Mouse (Mus musculus): ENCODE measurements around the gene Wdr73. TPM values are rescaled to one million over a fixed set of nuclear protein-coding genes. Genes with fewer than 3 reads are reported as not detected.

Gene Wdr73
- polyA plus RNA-seq, 1 experiment from 2014 or later = 44.0 TPM

DNA sequence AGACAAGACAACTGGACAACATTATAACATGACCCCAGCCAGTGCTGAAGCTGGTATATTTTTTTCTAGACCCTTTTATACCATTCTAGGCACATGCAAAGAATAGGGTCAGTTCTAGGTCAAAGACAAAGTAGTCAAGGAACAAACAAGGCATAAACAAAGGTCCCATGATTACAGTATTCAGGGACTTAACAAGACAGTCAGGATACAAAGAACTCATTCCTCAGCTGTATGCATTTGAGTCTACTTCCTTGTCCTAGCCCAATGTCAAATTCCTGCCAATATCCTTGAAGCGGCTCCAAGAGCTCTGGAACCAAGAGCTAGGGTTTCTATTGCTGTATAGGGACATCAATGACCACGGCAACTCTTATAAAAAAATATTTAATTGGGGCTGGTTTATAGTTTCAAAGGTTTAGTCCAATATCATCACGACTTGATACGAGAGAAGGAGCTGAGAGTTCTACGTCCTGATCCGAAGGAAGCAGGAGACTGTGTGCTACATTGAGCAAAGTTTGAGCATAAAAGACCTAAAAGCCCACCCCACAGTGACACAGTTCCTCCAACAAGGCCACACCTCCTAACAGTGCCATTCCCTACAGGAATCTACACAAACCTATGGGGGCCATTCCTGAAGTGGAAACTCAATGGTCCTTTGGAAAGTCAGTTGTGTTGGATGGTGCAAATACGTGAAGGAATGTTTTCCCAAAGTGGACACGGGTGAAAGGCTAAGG, 57.0 kb downstream of the Wdr73 start:
- 83% methylated on average over 8 of the region's 8 CpGs for WGBS
- no peaks in the 10 kb centered on the region for H3K27me3 ChIP-seq (replicated peaks; ENCODE audit: control insufficient read depth, insufficient read depth, low read length)
- DNase-seq (ENCODE audit: low spot score) = no peak
- ATAC-seq (replicated peaks; ENCODE audit: low FRiP score) = no peak
- no peak overlapping the region for H3K4me2 ChIP-seq
- H3K9me3 ChIP-seq (ENCODE audit: control insufficient read depth, low read length) = no peaks in the 10 kb centered on the region
- H3K4me1 ChIP-seq (replicated peaks; ENCODE audit: control insufficient read depth, insufficient read depth, low read length) = no peaks in the 10 kb centered on the region
- no peak overlapping the region for H3K27ac ChIP-seq (ENCODE audit: low read depth, low read length)
- H3K9ac ChIP-seq (ENCODE audit: low read depth, low read length) = no peak overlapping the region
- H3K36me3 ChIP-seq (ENCODE audit: control insufficient read depth, insufficient read depth, low read length) = no peaks in the 10 kb centered on the region
- no peak overlapping the region for H3K4me3 ChIP-seq (ENCODE audit: low read depth, low read length)

- H3K4me3 ChIP-seq (ENCODE audit: low read depth, low read length) = no peak overlapping the region
- no peaks in the 10 kb centered on the region for H3K4me1 ChIP-seq (replicated peaks; ENCODE audit: control insufficient read depth, insufficient read depth, low read length)
- H3K27ac ChIP-seq (ENCODE audit: low read depth, low read length) = no peak overlapping the region
- DNase-seq (ENCODE audit: low spot score) (no peak), ATAC-seq (replicated peaks; ENCODE audit: low FRiP score) (no peak)
- no peaks in the 10 kb centered on the region for H3K36me3 ChIP-seq (ENCODE audit: control insufficient read depth, insufficient read depth, low read length)
- no peaks in the 10 kb centered on the region for H3K9me3 ChIP-seq (ENCODE audit: control insufficient read depth, low read length)
- H3K4me2 ChIP-seq = no peak overlapping the region
- 87% methylated on average over 1 of the region's 1 CpGs for WGBS
- H3K27me3 ChIP-seq (replicated peaks; ENCODE audit: control insufficient read depth, insufficient read depth, low read length) = no peaks in the 10 kb centered on the region
- H3K9ac ChIP-seq (ENCODE audit: low read depth, low read length) = no peak overlapping the region
Measured at GRCm38 (mm10) chr7:80843176-80843575, 57.9 kb downstream of the Wdr73 start.

GRCm38 (mm10) chr7:80842132-80842531, 58.9 kb downstream of the Wdr73 start:
- no peaks in the 10 kb centered on the region for H3K36me3 ChIP-seq (ENCODE audit: control insufficient read depth, insufficient read depth, low read length)
- no peaks in the 10 kb centered on the region for H3K4me1 ChIP-seq (replicated peaks; ENCODE audit: control insufficient read depth, insufficient read depth, low read length)
- H3K27ac ChIP-seq (ENCODE audit: low read depth, low read length) = no peak overlapping the region
- no peak overlapping the region for H3K4me2 ChIP-seq
- 65% methylated on average over 5 of the region's 5 CpGs for whole genome bisulfite sequencing
- no peak overlapping the region for H3K9ac ChIP-seq (ENCODE audit: low read depth, low read length)
- no peaks in the 10 kb centered on the region for H3K9me3 ChIP-seq (ENCODE audit: control insufficient read depth, low read length)
- no peak overlapping the region for H3K4me3 ChIP-seq (ENCODE audit: low read depth, low read length)
- ATAC-seq (replicated peaks; ENCODE audit: low FRiP score) (no peak), DNase-seq (ENCODE audit: low spot score) (no peak)
- H3K27me3 ChIP-seq (replicated peaks; ENCODE audit: control insufficient read depth, insufficient read depth, low read length) = no peaks in the 10 kb centered on the region

DNA sequence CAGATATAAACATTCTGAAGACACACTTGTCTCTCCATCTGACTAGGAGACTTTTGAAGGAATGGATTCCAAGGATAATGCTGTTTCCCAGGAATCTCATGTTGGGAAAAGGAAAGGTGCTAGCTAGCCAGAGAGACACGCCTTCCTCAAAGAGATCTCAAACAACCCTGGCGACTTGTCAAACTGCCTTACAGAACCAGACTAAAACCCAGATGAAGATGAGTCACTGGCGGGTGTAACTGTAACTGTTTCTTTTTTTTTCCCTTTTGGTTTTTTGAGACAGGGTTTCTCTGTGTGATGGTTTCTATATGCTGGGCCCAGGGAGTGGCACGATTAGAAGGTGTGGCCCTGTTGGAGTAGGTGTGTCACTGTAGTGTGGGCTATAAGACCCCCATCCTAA, 60.1 kb downstream of the Wdr73 start:
- Histone ChIP-seq H3K9ac (ENCODE audit: low read depth, low read length) (no peak overlapping the region), H3K27me3 (replicated peaks; ENCODE audit: control insufficient read depth, insufficient read depth, low read length) (no peaks in the 10 kb centered on the region), H3K27ac (ENCODE audit: low read depth, low read length) (no peak overlapping the region), H3K36me3 (ENCODE audit: control insufficient read depth, insufficient read depth, low read length) (no peaks in the 10 kb centered on the region), H3K4me1 (replicated peaks; ENCODE audit: control insufficient read depth, insufficient read depth, low read length) (no peaks in the 10 kb centered on the region), H3K9me3 (ENCODE audit: control insufficient read depth, low read length) (no peaks in the 10 kb centered on the region), H3K4me3 (ENCODE audit: low read depth, low read length) (no peak overlapping the region), H3K4me2 (no peak overlapping the region)
- DNase-seq (ENCODE audit: low spot score) (no peak), ATAC-seq (replicated peaks; ENCODE audit: low FRiP score) (no peak)
- WGBS = 66% methylated on average over 4 of the region's 4 CpGs

Other genes with a start within 250 kb of the Wdr73 start
- 13.1 and 16.6 TPM in 2 replicates for gene Crtc3, start 212.4 kb downstream of the Wdr73 start, polyA plus RNA-seq (2014; fragmentation: Nextera tagmentation; extraction: Ambion mirVana)
- 28.2 and 30.6 TPM in 2 replicates for gene Iqgap1, start 75.3 kb downstream of the Wdr73 start, polyA plus RNA-seq (2014; fragmentation: Nextera tagmentation; extraction: Ambion mirVana)
- 1.0 and 1.4 TPM in 2 replicates for gene Zscan2, start 40.3 kb downstream of the Wdr73 start, polyA plus RNA-seq (2014; fragmentation: Nextera tagmentation; extraction: Ambion mirVana)
- 2.4 and 3.4 TPM in 2 replicates for gene Nmb, start 3.8 kb upstream of the Wdr73 start, polyA plus RNA-seq (2014; fragmentation: Nextera tagmentation; extraction: Ambion mirVana)
- 180 and 200 TPM in 2 replicates for gene Sec11a, start 46.5 kb upstream of the Wdr73 start, polyA plus RNA-seq (2014; fragmentation: Nextera tagmentation; extraction: Ambion mirVana)
- gene Zfp592, start 92.4 kb upstream of the Wdr73 start, polyA plus RNA-seq (2014; fragmentation: Nextera tagmentation; extraction: Ambion mirVana) = 20.9 and 26.2 TPM in 2 replicates
- 0.16 and 0.33 TPM in 2 replicates for gene Alpk3, start 156.3 kb upstream of the Wdr73 start, polyA plus RNA-seq (2014; fragmentation: Nextera tagmentation; extraction: Ambion mirVana)
- 0.58 and 0.67 TPM in 2 replicates for gene Slc28a1, start 213.5 kb upstream of the Wdr73 start, polyA plus RNA-seq (2014; fragmentation: Nextera tagmentation; extraction: Ambion mirVana)